Mouse (Mus musculus): ENCODE results near the gene Eif1.
"Not testable (repeated sequence)": the region's sequence is repeated elsewhere in the genome, so short reads cannot be mapped to it uniquely, and the experiment has no call there.

The Eif1 gene

DNA sequence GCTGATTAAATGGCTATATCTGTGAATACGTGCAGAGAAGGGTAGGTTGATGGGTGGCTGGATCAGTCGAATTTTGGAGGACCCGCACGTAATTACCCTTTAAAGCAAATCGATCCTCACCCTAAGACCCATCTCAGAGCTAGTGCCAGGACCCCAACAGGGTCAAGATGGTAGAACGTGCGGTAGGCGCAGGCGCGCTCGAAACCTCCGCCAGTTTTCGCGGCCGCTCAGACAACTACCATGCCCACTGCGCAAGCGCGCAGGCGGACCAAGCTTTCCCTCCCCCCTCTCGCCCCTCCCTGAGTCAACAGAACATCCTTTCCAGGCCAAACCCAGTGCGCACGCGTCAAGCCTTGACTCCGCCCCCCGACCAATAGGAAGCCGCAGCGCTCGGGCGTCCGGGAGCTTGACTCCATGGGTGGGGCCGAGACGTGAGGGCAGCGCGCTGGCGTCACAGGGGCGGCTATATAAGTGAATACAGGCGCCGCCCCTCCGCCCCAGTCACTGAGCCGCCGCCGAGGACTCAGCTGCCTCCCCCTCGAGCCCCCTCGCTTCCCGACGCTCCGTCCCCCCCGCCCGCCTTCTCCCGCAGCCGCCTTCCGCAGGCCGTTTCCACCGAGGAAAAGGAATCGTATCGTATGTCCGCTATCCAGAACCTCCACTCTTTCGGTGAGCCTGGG, at the start of gene Eif1:
TSS of gene Eif1 (plus strand) at position 394 of the 680 bp plus-strand sequence.
- peak; percentile 100 for DNase-seq

GRCm38 (mm10) chr11:100271878-100272277, 47.8 kb upstream of the Eif1 start:
- DNase-seq = no peak

GRCm38 (mm10) chr11:100274719-100275118, 45.0 kb upstream of the Eif1 start:
- no peak for DNase-seq

DNA sequence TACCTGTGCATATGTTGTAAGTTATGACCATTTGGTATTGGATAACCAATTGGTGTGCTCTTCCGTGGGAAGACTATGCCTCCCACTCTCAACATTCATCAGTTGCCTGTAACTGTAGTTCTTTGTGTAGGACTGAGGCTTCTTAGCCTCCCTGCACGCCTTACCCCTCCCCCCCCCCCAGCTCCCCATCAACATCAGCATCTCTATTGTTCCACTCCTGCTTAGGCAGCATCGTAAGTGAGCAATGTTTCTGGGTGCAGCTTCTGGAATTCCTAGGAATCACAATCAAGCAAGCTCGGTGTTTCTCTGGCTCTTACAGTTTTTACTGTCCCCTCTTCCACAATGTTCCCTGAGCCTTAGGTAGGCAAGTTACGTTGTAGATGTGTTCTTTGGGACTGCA, 44.2 kb upstream of the Eif1 start:
- DNase-seq = no peak

- DNase-seq = no peak
These were observed 41.8 kb upstream of the Eif1 start for GRCm38 (mm10) chr11:100277726-100278480.

DNA sequence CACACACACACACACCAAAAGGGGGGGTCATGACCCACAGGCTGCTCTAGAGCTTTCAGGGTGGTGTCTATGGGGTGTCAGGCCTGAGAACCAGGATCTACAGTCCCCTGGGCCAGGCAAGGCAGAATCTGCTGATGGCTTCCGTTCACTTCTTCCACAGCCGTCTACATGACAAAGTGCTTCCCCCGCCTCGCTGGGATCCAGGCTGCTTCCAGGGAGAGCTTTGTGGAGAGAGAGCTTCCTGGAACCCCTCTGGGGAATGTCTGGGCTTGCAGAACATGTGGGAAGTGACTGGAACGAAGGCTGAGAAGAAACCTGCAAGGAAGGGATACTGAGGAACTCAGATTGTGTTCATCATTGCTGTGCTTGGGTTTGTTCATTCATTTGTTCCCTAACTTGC, 40.9 kb upstream of the Eif1 start:
- DNase-seq = no peak

- peak; percentile 71 to 95 for DNase-seq
These were observed 37.8 kb upstream of the Eif1 start for GRCm38 (mm10) chr11:100281596-100282544.

GRCm38 (mm10) chr11:100282549-100282948, 37.1 kb upstream of the Eif1 start:
- DNase-seq = peak; percentile 83 to 89

GRCm38 (mm10) chr11:100284988-100285387, 34.7 kb upstream of the Eif1 start:
- no peak for DNase-seq

GRCm38 (mm10) chr11:100287024-100287423, 32.7 kb upstream of the Eif1 start:
- DNase-seq = peak in 1 of 2 experiments; percentile 55

DNA sequence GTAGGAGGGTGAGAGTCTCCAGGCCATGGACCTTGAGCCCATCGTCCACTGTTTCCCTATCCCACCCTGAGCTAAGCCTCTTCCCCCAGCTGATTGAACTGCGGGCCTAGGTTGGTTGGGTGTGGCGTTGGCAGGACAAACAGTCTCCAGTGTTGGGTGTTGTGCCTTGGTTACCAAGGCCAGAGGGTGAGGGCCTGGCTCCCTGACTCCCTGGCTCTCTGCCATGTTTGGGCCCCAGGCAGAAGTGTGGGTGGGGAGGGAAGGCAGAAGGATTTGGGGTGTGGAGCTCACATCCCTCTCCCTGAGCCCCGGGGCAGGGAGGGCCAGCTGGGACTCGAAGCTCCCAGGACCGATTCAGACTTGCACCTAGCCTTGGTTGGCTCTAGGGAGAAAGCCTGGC, 30.7 kb upstream of the Eif1 start:
- DNase-seq = peak; percentile 18 to 60

- no peak for DNase-seq
These were observed 29.4 kb upstream of the Eif1 start for GRCm38 (mm10) chr11:100290235-100290634.

GRCm38 (mm10) chr11:100292884-100293283, 26.8 kb upstream of the Eif1 start:
- no peak for DNase-seq

GRCm38 (mm10) chr11:100295308-100295707, 24.4 kb upstream of the Eif1 start:
- DNase-seq = peak; percentile 77 to 90

DNA sequence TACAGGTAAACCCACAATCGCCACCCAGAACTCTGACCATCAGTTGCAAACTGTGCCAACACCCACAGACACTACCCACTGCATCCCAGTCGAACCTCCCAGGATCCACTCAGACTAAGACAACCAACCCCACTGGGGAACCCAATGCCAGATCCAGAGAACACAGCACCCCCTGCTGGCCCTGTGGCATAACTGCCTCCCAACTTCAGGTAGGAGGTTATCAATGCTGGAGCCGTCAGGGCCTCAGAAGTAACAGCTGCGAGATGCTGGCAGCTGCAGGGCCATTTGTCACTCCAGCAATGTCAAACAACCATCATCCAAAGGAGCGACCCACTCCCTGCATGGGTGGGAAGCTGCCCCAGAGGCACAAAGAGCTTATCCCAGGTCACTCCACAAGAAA, 21.9 kb upstream of the Eif1 start:
- no peak for DNase-seq

DNA sequence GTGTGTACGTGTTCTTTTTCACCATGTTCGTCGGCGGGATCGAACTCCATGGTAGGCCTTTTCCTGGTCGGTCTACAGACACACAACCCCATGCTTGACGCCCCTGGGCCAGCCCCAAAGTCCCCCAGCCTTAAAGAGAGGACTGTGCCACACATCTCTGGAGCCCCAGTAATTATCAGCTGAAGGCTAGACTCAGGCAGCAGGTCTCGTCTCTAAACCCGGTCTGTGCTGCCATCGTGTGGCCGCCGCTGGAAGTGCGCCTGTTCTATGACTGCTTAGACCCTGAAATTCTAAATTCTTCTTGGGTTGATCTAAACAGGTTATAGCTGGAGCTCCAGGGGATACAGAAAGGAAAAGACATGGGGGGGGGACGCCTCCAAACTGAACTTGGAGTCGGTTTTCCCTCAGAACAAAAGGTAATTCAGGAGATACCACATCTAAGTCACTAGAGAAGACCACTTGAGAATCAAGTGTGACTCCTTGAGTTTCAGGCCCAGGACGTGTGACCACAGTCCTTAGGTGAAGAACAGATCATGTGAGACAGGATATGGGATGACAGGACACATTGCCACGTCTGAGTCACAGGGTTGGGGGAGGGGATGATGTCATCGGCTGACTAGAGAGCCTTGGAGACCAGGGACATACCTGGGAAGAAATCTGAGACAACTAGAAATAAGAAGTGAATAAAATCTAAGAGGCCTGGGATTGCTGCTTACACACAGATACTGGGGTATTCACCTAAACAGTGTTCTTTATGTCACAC, 21.2 kb upstream of the Eif1 start:
- peak; percentile 80 to 92 for DNase-seq

DNA sequence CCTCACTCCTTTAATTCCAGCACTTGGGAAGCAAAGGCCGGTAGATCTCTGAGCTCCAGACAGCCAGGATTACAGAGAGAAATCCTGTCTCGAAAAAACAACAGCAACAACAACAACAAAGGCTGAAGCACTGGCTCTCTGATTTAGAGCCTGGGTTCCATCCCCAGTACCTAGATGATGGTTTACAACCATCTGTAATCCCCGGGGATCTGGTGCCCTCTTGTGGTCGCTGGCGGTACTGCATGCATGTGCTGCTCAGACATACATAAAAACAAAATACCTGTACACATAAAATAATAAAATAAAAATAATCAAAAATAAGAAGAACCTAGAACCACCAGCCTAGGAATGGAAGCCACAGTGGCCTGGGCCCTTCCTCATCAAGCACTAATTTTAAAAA, 19.4 kb upstream of the Eif1 start:
- peak in 1 of 2 experiments; percentile 78 for DNase-seq

GRCm38 (mm10) chr11:100301292-100301691, 18.4 kb upstream of the Eif1 start:
- DNase-seq = no peak

GRCm38 (mm10) chr11:100307900-100308299, 11.8 kb upstream of the Eif1 start:
- no peak for DNase-seq

- DNase-seq = not testable (repeated sequence)
These were observed 11.0 kb upstream of the Eif1 start for GRCm38 (mm10) chr11:100308672-100309071.

DNA sequence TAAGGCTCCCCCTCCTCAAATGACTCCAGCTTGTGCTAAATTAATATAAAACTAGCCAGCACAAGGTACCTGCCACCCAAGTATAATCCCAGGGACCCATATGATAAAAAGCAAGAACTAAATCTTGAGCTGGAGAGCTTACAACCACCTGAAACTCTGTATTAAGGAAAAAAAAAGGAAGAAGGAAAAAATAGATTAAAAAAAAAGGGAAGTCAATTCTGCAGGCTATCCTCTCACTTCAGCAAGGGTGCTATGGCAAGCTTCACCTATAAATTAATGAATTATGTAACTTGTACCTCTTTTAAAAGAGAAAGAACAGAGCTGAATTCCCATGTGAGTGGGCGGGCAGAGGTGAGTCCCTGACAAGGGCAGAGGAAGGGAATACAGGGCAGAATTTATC, 8.0 kb upstream of the Eif1 start:
- no peak for DNase-seq

DNA sequence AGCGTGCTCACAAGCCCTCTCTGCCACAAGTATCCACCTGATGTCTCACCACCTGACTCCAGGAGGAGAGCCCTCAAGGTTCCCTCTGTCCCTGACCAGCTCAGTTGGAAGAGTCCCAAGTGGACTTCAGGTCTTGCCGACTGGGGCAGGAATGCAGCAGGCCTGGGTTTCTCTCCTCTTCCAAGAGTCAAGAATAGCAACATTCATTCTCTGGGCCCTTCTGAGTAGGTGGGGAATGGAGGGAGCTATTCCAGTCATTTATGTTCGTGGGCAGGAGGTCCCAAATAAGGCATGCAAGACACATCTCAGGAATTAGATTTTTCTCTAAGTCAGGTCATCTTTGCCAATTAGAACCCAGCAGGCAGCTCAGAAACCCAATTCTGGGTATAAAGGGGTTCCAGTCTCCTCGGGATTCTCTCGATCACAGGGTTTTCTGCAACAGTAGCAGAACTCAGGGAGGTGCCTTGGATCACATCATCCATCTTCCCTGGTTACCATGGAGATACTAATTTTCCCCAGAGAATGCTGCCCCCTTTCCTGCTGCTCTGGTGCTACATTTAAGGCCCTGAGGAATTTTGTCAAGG, 7.5 kb upstream of the Eif1 start:
- DNase-seq = peak; percentile 75 to 93
